Mouse (Mus musculus): ENCODE measurements around the gene Ccdc149.

GRCm38 (mm10) chr5:52425819-52426218 is 45.5 kb downstream of the Ccdc149 start:
- TF ChIP-seq CTCF (IDR thresholded peaks at IDR 0.05; ENCODE audit: low read depth, low read length) (no peak), POLR2A (IDR thresholded peaks at IDR 0.05; ENCODE audit: insufficient read depth, low read length) (no peak), EP300 (IDR thresholded peaks at IDR 0.05; ENCODE audit: insufficient read depth, low read depth, low read length) (no peak)

All from ES-Bruce4 (cell line).